Mouse (Mus musculus) ES-Bruce4 (cell line): ENCODE measurements around the gene Wdr1. TPM values are rescaled to one million over a fixed set of nuclear protein-coding genes. Genes with fewer than 3 reads are reported as not detected.
"Not testable (repeated sequence)": the region's sequence is repeated elsewhere in the genome, so short reads cannot be mapped to it uniquely, and the experiment has no call there.

Experiments used
- H3K27ac ChIP-seq: 2 replicates; pipeline ENCODE4 v1.5.1; 2012; ENCODE audit warnings: low read length, inconsistent platforms; ENCODE audit not compliant: insufficient read depth
- H3K27me3 ChIP-seq: 2 replicates; pipeline ENCODE4 v1.6.1; 2012; ENCODE audit warnings: mild to moderate bottlenecking, low read length, inconsistent platforms; ENCODE audit not compliant: control insufficient read depth, poor library complexity, insufficient read depth, severe bottlenecking
- H3K36me3 ChIP-seq: 2 replicates; pipeline ENCODE4 v1.6.1; 2012; ENCODE audit warnings: inconsistent platforms, mild to moderate bottlenecking, low read length, moderate library complexity; ENCODE audit not compliant: control insufficient read depth, poor library complexity, insufficient read depth, severe bottlenecking
- H3K4me1 ChIP-seq: one replicate; pipeline ENCODE4 v1.8.1; 2011; ENCODE audit warnings: low read length; ENCODE audit not compliant: control insufficient read depth, insufficient read depth
- H3K4me3 ChIP-seq: 2 replicates; pipeline ENCODE4 v1.5.1; 2011; ENCODE audit warnings: low read depth, mild to moderate bottlenecking, low read length
- H3K9ac ChIP-seq: 2 replicates; pipeline ENCODE4 v1.6.1; 2012; ENCODE audit warnings: low read depth, mild to moderate bottlenecking, inconsistent platforms; ENCODE audit not compliant: poor library complexity, severe bottlenecking
- H3K9me3 ChIP-seq: replicated peaks from 2 replicates; pipeline ENCODE4 v1.6.1; 2012; ENCODE audit warnings: mild to moderate bottlenecking, low read length, inconsistent platforms; ENCODE audit not compliant: control insufficient read depth, poor library complexity, insufficient read depth, severe bottlenecking
- CTCF ChIP-seq: IDR thresholded peaks from one replicate; pipeline ENCODE4 v1.8.1; 2011; ENCODE audit warnings: low read depth, low read length
- EP300 ChIP-seq: IDR thresholded peaks from 2 replicates; pipeline ENCODE4 v1.6.1; 2011; ENCODE audit warnings: low read depth, low read length; ENCODE audit not compliant: insufficient read depth
- POLR2A ChIP-seq: IDR thresholded peaks from one replicate; pipeline ENCODE4 v1.8.1; 2011; ENCODE audit warnings: low read length; ENCODE audit not compliant: insufficient read depth
- polyA plus RNA-seq: library from polyadenylated mRNA; stranded (reverse); fragments of >200 nt; gene quantifications from 2 replicates; pipeline ENCODE4 v1.2.4, GENCODE M21; 2011; ENCODE audit warnings: low read depth; ENCODE audit not compliant: missing spikeins, insufficient read depth, insufficient read length

The Wdr1 gene
- 73.0 and 79.0 TPM in 2 replicates for polyA plus RNA-seq

- peak within 1 kb of the TSS; percentile 97 for H3K9ac ChIP-seq
- H3K27ac ChIP-seq: peak within 1 kb of the TSS; percentile 97
- no peaks in the 10 kb centered on the region for H3K27me3 ChIP-seq
- TF ChIP-seq POLR2A: no peak
- no peak for TF ChIP-seq CTCF
- TF ChIP-seq EP300: no peak
- H3K4me3 ChIP-seq: peak within 1 kb of the TSS; percentile 98
- no peaks in the 10 kb centered on the region for H3K9me3 ChIP-seq
- H3K4me1 ChIP-seq: peaks cover 2% of the 10 kb centered on the region
- peaks cover 3% of the 10 kb centered on the region; the same call in 1 of the 2 replicates for H3K36me3 ChIP-seq
Observed at GRCm38 (mm10) chr5:38563121-38563520, at the start of gene Wdr1. Gene Wdr1 (minus strand): TSS chr5:38563221.

GRCm38 (mm10) chr5:38611118-38611517 is 48.1 kb upstream of the Wdr1 start:
- Histone ChIP-seq H3K9ac (no peak overlapping the region), H3K36me3 (no peaks in the 10 kb centered on the region), H3K4me3 (no peak overlapping the region), H3K27ac (no peak overlapping the region), H3K27me3 (no peaks in the 10 kb centered on the region), H3K4me1 (peaks cover 3% of the 10 kb centered on the region), H3K9me3 (no peaks in the 10 kb centered on the region)
- TF ChIP-seq EP300 (no peak), POLR2A (no peak), CTCF (no peak)

- H3K36me3 ChIP-seq, H3K4me3 ChIP-seq, H3K9ac ChIP-seq, H3K27me3 ChIP-seq, H3K9me3 ChIP-seq, H3K4me1 ChIP-seq: not testable (repeated sequence)
- TF ChIP-seq EP300: 0 out of 2 replicates have a peak, but pooled peaks have one; percentile 63
- 0 out of 2 replicates have a peak overlapping the region, but pooled peaks have one; percentile 9 for H3K27ac ChIP-seq
Observed at GRCm38 (mm10) chr5:38608219-38608618, 45.2 kb upstream of the Wdr1 start.

GRCm38 (mm10) chr5:38598647-38599304 is 35.8 kb upstream of the Wdr1 start:
- Histone ChIP-seq H3K4me3 (no peak overlapping the region; the same call in 1 of the 2 replicates), H3K4me1 (no peaks in the 10 kb centered on the region), H3K36me3 (no peaks in the 10 kb centered on the region), H3K27me3 (no peaks in the 10 kb centered on the region), H3K9ac (no peak overlapping the region), H3K9me3 (no peaks in the 10 kb centered on the region), H3K27ac (no peak overlapping the region)
- TF ChIP-seq EP300 (no peak), POLR2A (no peak), CTCF (no peak)

- no peaks in the 10 kb centered on the region for H3K36me3 ChIP-seq
- H3K9me3 ChIP-seq: no peaks in the 10 kb centered on the region
- no peaks in the 10 kb centered on the region for H3K27me3 ChIP-seq
- no peak for TF ChIP-seq CTCF
- peak; percentile 72; the same call in 1 of the 2 replicates for TF ChIP-seq EP300
- H3K9ac ChIP-seq: no peak overlapping the region
- H3K4me1 ChIP-seq: no peaks in the 10 kb centered on the region
- peak overlapping the region; percentile 58 for H3K27ac ChIP-seq
- H3K4me3 ChIP-seq: no peak overlapping the region
Observed at GRCm38 (mm10) chr5:38588924-38589323, 25.9 kb upstream of the Wdr1 start.

- H3K27me3 ChIP-seq: no peaks in the 10 kb centered on the region
- H3K4me3 ChIP-seq: no peak overlapping the region
- H3K27ac ChIP-seq: no peak overlapping the region
- TF ChIP-seq EP300 (no peak), POLR2A (no peak), CTCF (no peak)
- no peak overlapping the region for H3K9ac ChIP-seq
- H3K4me1 ChIP-seq: no peaks in the 10 kb centered on the region
- no peaks in the 10 kb centered on the region for H3K36me3 ChIP-seq
- H3K9me3 ChIP-seq: no peaks in the 10 kb centered on the region
Observed at GRCm38 (mm10) chr5:38585450-38585849, 22.4 kb upstream of the Wdr1 start.
